Mouse (Mus musculus): ENCODE results near the gene Dnase2b.

DNA sequence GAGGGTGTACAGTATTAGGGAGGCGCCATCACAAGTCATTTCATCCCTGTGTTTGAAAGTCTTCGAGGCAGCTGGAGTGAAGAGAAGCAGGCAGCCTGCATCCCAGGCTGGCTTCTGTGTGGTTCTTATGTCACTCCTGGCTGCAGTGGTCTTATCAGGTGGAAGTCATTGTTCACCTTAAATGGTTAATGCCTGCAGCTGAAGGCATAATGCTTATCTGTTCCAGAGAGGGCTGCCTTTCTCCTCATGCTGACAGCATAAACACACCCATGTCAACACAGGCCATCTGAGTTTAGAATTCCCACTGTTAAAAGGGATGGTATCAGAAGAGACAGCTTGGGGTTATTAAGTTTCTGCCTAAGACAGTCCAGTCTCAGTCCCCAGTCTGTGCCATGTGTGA is 14.2 kb downstream of the Dnase2b start:
- TF ChIP-seq CTCF (IDR thresholded peaks at IDR 0.05; ENCODE audit: insufficient read depth, low read length): no peak
- no peak for TF ChIP-seq POLR2A (IDR thresholded peaks at IDR 0.05; ENCODE audit: borderline replicate concordance, extremely low read depth, low read depth, low read length)
